Mouse (Mus musculus) kidney, adult 18-20 months (tissue): ENCODE measurements around the gene Olfr850.

ENCODE experiments used
- DNase-seq: peaks from one replicate; pipeline ENCODE4 v3.0.0; 2021

The Olfr850 gene

DNA sequence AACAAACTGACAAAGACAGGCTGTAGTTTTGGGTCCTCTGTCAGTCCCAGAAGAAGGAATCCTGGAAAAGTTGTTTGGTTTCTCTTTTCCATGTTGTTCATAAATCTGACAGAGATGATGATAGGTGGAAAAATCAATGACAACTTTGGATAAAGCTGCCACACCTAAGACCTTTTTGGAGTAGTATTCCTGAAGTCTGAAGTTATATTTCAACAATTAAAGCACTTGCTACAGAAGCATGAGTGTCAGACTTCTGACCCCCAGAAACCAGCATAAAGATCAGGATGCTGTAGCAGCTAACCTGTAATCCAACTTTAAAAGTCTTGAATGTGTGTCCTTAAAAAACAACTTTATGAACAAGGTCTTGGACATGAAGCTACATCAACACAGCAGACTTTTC is at the start of gene Olfr850:
TSS of gene Olfr850 (minus strand) at position 101 of the 400 bp plus-strand sequence.
- no peak for DNase-seq

DNA sequence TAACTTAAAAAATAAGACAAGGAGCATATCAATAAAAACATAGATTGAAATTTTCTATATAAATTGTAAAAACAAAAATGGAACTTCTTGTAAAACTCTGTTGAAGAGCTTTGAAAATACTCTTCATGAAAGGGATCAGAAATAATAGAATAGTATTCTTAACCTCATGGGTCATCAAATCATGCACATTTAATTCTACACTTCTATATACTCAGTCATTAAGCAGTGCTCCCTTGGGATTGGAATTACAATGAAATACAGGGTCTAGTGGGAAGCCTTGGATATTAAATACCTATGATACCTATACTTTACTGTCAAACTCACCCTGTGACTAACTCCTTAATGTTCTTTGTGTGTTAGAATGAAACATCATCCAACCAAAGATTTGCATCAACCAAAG is 14.9 kb upstream of the Olfr850 start, which contains the start of gene Olfr851:
TSS of gene Olfr851 (plus strand) at position 301 of the 400 bp plus-strand sequence.
- no peak for DNase-seq

- no peak for DNase-seq
Observed at GRCm38 (mm10) chr9:19439966-19440365, 38.1 kb downstream of the Olfr850 start, which contains the start of gene Olfr849. Gene Olfr849, plus strand, starts transcription at chr9:19440266.
